Mouse (Mus musculus) CH12.LX (cell line): Measurements from ENCODE around the gene Lama2. TPM values are rescaled to one million over a fixed set of nuclear protein-coding genes. Genes with fewer than 3 reads are reported as not detected.

Experiments
- DNase-seq: peaks from one replicate; pipeline ENCODE4 v3.0.0-alpha.2; 2013; ENCODE audit errors: extremely low read depth
- H3K27ac ChIP-seq: 2 replicates; pipeline ENCODE4 v1.5.1; 2012; ENCODE audit warnings: low read depth, mild to moderate bottlenecking, control low read depth, moderate library complexity; ENCODE audit not compliant: insufficient read depth
- H3K27me3 ChIP-seq: replicated peaks from 2 replicates; pipeline ENCODE3; 2012; ENCODE audit warnings: inconsistent platforms
- H3K36me3 ChIP-seq, 2 experiments: replicated peaks in 1 of 2; 2 replicates each; pipeline versions ENCODE3 to v1.6.1; 2012; ENCODE audit warnings: inconsistent platforms in 1 of 2, low read length in 1 of 2, mild to moderate bottlenecking in 1 of 2, mixed read lengths in 1 of 2, moderate library complexity in 1 of 2; ENCODE audit not compliant: control insufficient read depth in 1 of 2, insufficient read depth in 1 of 2
- H3K4me1 ChIP-seq, 2 experiments: 2 replicates each; pipeline ENCODE4 v1.6.1; 2012; ENCODE audit warnings: inconsistent platforms in 1 of 2, moderate library complexity in 1 of 2; ENCODE audit not compliant: insufficient read depth in 2 of 2, control insufficient read depth in 1 of 2
- H3K4me2 ChIP-seq: 2 replicates; pipeline ENCODE4 v1.6.1; 2012; ENCODE audit warnings: low read depth, mild to moderate bottlenecking, control low read depth; ENCODE audit not compliant: poor library complexity, insufficient read depth, severe bottlenecking
- H3K4me3 ChIP-seq, 3 experiments: fragments of 150-350 bp in 1 of 3; sonication (generic) in 1 of 3; replicated peaks in 1 of 3; 2 replicates each; pipeline versions ENCODE3 to v1.5.1; 2011 to 2012; ENCODE audit warnings: low read depth in 2 of 3, low read length in 2 of 3, mild to moderate bottlenecking in 2 of 3, moderate library complexity in 2 of 3, control low read depth in 1 of 3, improper control_type of control experiment in 1 of 3, inconsistent platforms in 1 of 3, mixed read lengths in 1 of 3; ENCODE audit not compliant: poor library complexity in 1 of 3
- H3K79me2 ChIP-seq: replicated peaks from 2 replicates; pipeline ENCODE4 v1.6.1; 2012; ENCODE audit warnings: mild to moderate bottlenecking, moderate library complexity; ENCODE audit not compliant: control insufficient read depth, poor library complexity, insufficient read depth, severe bottlenecking; ENCODE audit errors: extremely low read depth
- H3K9ac ChIP-seq: 2 replicates; pipeline ENCODE4 v1.6.1; 2012; ENCODE audit warnings: low read depth, mild to moderate bottlenecking, control low read depth, moderate library complexity; ENCODE audit not compliant: insufficient read depth
- H3K9me3 ChIP-seq: replicated peaks from 2 replicates; pipeline ENCODE3; 2012; ENCODE audit warnings: low read length, inconsistent platforms, mixed read lengths
- BHLHE40 ChIP-seq: IDR thresholded peaks from 2 replicates; pipeline ENCODE4 v1.6.1; 2011; ENCODE audit warnings: mild to moderate bottlenecking, low read depth, low read length, improper control_type of control experiment
- CHD2 ChIP-seq: IDR thresholded peaks from 2 replicates; pipeline ENCODE4 v1.6.1; 2011; ENCODE audit warnings: low read length, improper control_type of control experiment
- E2F4 ChIP-seq: IDR thresholded peaks from 2 replicates; pipeline ENCODE4 v1.6.1; 2011; ENCODE audit warnings: low read depth, low read length, improper control_type of control experiment; ENCODE audit not compliant: insufficient replicate concordance
- ELF1 ChIP-seq: IDR thresholded peaks from 2 replicates; pipeline ENCODE4 v1.6.1; 2014; ENCODE audit warnings: low read depth, mild to moderate bottlenecking, inconsistent platforms, low read length, improper control_type of control experiment
- ETS1 ChIP-seq: conservative IDR thresholded peaks from 2 replicates; pipeline ENCODE4 v1.6.1; 2012; ENCODE audit warnings: low read depth, mild to moderate bottlenecking, inconsistent platforms, low read length, improper control_type of control experiment, moderate library complexity
- HCFC1 ChIP-seq: IDR thresholded peaks from 2 replicates; pipeline ENCODE4 v1.6.1; 2012; ENCODE audit warnings: low read depth, mild to moderate bottlenecking, inconsistent platforms, low read length, improper control_type of control experiment
- IRF4 ChIP-seq: IDR thresholded peaks from 2 replicates; pipeline ENCODE4 v1.6.1; 2014; ENCODE audit warnings: low read depth, mild to moderate bottlenecking, inconsistent platforms, low read length, improper control_type of control experiment
- JUND ChIP-seq: conservative IDR thresholded peaks from 2 replicates; pipeline ENCODE4 v1.6.1; 2011; ENCODE audit warnings: low read depth, low read length, improper control_type of control experiment
- MYC ChIP-seq: IDR thresholded peaks from 2 replicates; pipeline ENCODE4 v1.6.1; 2011; ENCODE audit warnings: low read depth, mild to moderate bottlenecking, improper control_type of control experiment, low read length
- NRF1 ChIP-seq: IDR thresholded peaks from 2 replicates; pipeline ENCODE4 v1.6.1; 2014; ENCODE audit warnings: low read depth, mild to moderate bottlenecking, inconsistent platforms, low read length, improper control_type of control experiment, moderate library complexity
- POLR2A ChIP-seq: IDR thresholded peaks from 2 replicates; pipeline ENCODE4 v1.6.1; 2011; ENCODE audit warnings: low read depth, mild to moderate bottlenecking, improper control_type of control experiment, low read length
- SMC3 ChIP-seq: IDR thresholded peaks from 2 replicates; pipeline ENCODE4 v1.6.1; 2011; ENCODE audit warnings: low read depth, low read length, improper control_type of control experiment
- TCF12 ChIP-seq: IDR thresholded peaks from 2 replicates; pipeline ENCODE4 v1.6.1; 2014; ENCODE audit warnings: low read depth, mild to moderate bottlenecking, inconsistent platforms, low read length, improper control_type of control experiment
- USF1 ChIP-seq: IDR thresholded peaks from 2 replicates; pipeline ENCODE4 v1.6.1; 2014; ENCODE audit warnings: low read depth, mild to moderate bottlenecking, inconsistent platforms, low read length, improper control_type of control experiment
- ZC3H11A ChIP-seq: IDR thresholded peaks from 2 replicates; pipeline ENCODE4 v1.6.1; 2012; ENCODE audit warnings: low read depth, mild to moderate bottlenecking, inconsistent platforms, low read length, improper control_type of control experiment
- ZKSCAN1 ChIP-seq: IDR thresholded peaks from 2 replicates; pipeline ENCODE4 v1.6.1; 2012; ENCODE audit warnings: low read depth, inconsistent platforms, low read length, improper control_type of control experiment, borderline replicate concordance
- ZNF384 ChIP-seq: IDR thresholded peaks from 2 replicates; pipeline ENCODE4 v1.6.1; 2012; ENCODE audit warnings: low read depth, low read length, improper control_type of control experiment, inconsistent platforms
- dilution Hi-C: fragments of 300-500 bp; cut with MboI; formaldehyde crosslinking; loops from 2 replicates; pipeline ENCODE4 v1.14.3; 2020; ENCODE audit warnings: low sequenced_read_pairs; ENCODE audit not compliant: extremely low pct_unique_long_range_greater_than_20kb, extremely low pct_ligation_motif_present
- in situ Hi-C: fragments of 300-500 bp; cut with MboI; formaldehyde crosslinking; loops from 3 replicates; pipeline ENCODE4 v1.14.3; 2019; ENCODE audit warnings: low sequenced_read_pairs, low pct_ligation_motif_present, low pct_unique_long_range_greater_than_20kb, mixed read lengths
- polyA plus RNA-seq: library from polyadenylated mRNA; unstranded; fragments of >175 nt; gene quantifications from 2 replicates; pipeline ENCODE4 v1.2.1, GENCODE M21; 2012; ENCODE audit warnings: low read depth; ENCODE audit not compliant: insufficient read length
- total RNA-seq, 2 experiments: library from RNA; depleted of rRNA; stranded (reverse); fragments of 300-350 nt in 1 of 2; fragments of >200 nt in 1 of 2; gene quantifications; 2 replicates each; pipeline ENCODE4 v1.2.3; 2012 to 2014

The Lama2 gene
- total and polyA plus RNA-seq, 3 experiments = not detected

- dilution Hi-C loops = no loop called here
- Histone ChIP-seq H3K4me3 (no peak overlapping the region), H3K36me3 (no peaks in the 10 kb centered on the region), H3K4me1 (no peaks in the 10 kb centered on the region; a peak in 1 of 4 replicates), H3K4me2 (no peak overlapping the region), H3K79me2 (no peaks in the 10 kb centered on the region), H3K9ac (no peak overlapping the region), H3K27ac (no peak overlapping the region), H3K9me3 (no peaks in the 10 kb centered on the region), H3K27me3 (no peaks in the 10 kb centered on the region)
- TF ChIP-seq ZNF384 = no peak
- no peak for TF ChIP-seq BHLHE40
- no peak for DNase-seq
- in situ Hi-C loops = no loop called here
Observed at GRCm38 (mm10) chr10:27101800-27102353, 517.7 kb downstream of the Lama2 start.

GRCm38 (mm10) chr10:27077113-27077512, 542.4 kb downstream of the Lama2 start:
- Histone ChIP-seq H3K79me2 (no peaks in the 10 kb centered on the region), H3K4me3 (no peak overlapping the region), H3K27me3 (no peaks in the 10 kb centered on the region), H3K9ac (no peak overlapping the region), H3K27ac (no peak overlapping the region), H3K4me2 (no peak overlapping the region), H3K4me1 (no peaks in the 10 kb centered on the region), H3K36me3 (no peaks in the 10 kb centered on the region), H3K9me3 (no peaks in the 10 kb centered on the region)
- dilution Hi-C loops = no loop called here
- no peak for TF ChIP-seq ZNF384
- no peak for TF ChIP-seq ZC3H11A
- TF ChIP-seq HCFC1 = no peak
- no peak for TF ChIP-seq BHLHE40
- no peak for TF ChIP-seq ETS1
- TF ChIP-seq ZKSCAN1 = no peak
- no peak for TF ChIP-seq ELF1
- no peak for TF ChIP-seq USF1
- in situ Hi-C loops = no loop called here
- no peak for DNase-seq

- in situ Hi-C loops (no loop called here), dilution Hi-C loops (no loop called here)
- Histone ChIP-seq H3K36me3 (no peaks in the 10 kb centered on the region), H3K4me1 (no peaks in the 10 kb centered on the region), H3K4me2 (no peak overlapping the region), H3K27me3 (no peaks in the 10 kb centered on the region), H3K9me3 (no peaks in the 10 kb centered on the region), H3K9ac (no peak overlapping the region), H3K4me3 (no peak overlapping the region), H3K79me2 (no peaks in the 10 kb centered on the region), H3K27ac (no peak overlapping the region)
- TF ChIP-seq USF1 (no peak), TCF12 (no peak), HCFC1 (no peak), CHD2 (no peak), NRF1 (no peak), POLR2A (no peak), MYC (no peak), ZNF384 (no peak), JUND (no peak), ZKSCAN1 (no peak), SMC3 (no peak), ELF1 (no peak), E2F4 (no peak), BHLHE40 (no peak), IRF4 (no peak)
- DNase-seq = no peak
Observed at GRCm38 (mm10) chr10:27068794-27069435, 550.6 kb downstream of the Lama2 start.
